Mouse (Mus musculus): Measurements from ENCODE around the gene Gse1. TPM values are rescaled to one million over a fixed set of nuclear protein-coding genes. Genes with fewer than 3 reads are reported as not detected.

The Gse1 gene
- total and polyA plus RNA-seq, 3 experiments = 23.6 to 128 (median 66.9) TPM

GRCm38 (mm10) chr8:120255406-120255987 is 27.2 kb downstream of the Gse1 start:
- DNase-seq (ENCODE audit: low read depth, low spot score) = no peak
- no peak for TF ChIP-seq USF1 (IDR thresholded peaks at IDR 0.05; ENCODE audit: low read depth, low read length)
- TF ChIP-seq POLR2A (IDR thresholded peaks at IDR 0.05; ENCODE audit: control insufficient read depth in 1 of 2, insufficient read depth in 1 of 2, low read depth in 1 of 2, low read length in 2 of 2, poor library complexity in 1 of 2) = no peak
- TF ChIP-seq CHD1 (IDR thresholded peaks at IDR 0.05; ENCODE audit: low read depth, low read length) = no peak
- TF ChIP-seq CHD2 (IDR thresholded peaks at IDR 0.05; ENCODE audit: low read length) = no peak
- no peak for TF ChIP-seq CTCF (IDR thresholded peaks at IDR 0.05 in 2 of 3, conservative IDR thresholded peaks at IDR 0.05 in 1 of 3; ENCODE audit: control insufficient read depth in 1 of 3, insufficient read depth in 1 of 3, low read depth in 2 of 3, low read length in 3 of 3, poor library complexity in 1 of 3, severe bottlenecking in 1 of 3)
- no peaks in the 10 kb centered on the region for H3K79me2 ChIP-seq (ENCODE audit: control insufficient read depth, insufficient read depth, low read length, poor library complexity)
- H3K4me3 ChIP-seq (ENCODE audit: control insufficient read depth in 1 of 2, insufficient read depth in 1 of 2, low read depth in 2 of 2, low read length in 2 of 2) = no peak overlapping the region
- H3K9ac ChIP-seq (ENCODE audit: control insufficient read depth, low read depth, low read length, poor library complexity, severe bottlenecking) = no peak overlapping the region
- no peaks in the 10 kb centered on the region for H3K4me1 ChIP-seq (ENCODE audit: control insufficient read depth in 1 of 2, insufficient read depth in 2 of 2, low read length in 2 of 2)
- H3K36me3 ChIP-seq (ENCODE audit: control insufficient read depth in 1 of 2, insufficient read depth in 2 of 2, low read length in 2 of 2) = no peaks in the 10 kb centered on the region
- peaks cover 3 to 21% of the 10 kb centered on the region in 2 experiments; a peak in 2 of 4 replicates for H3K27me3 ChIP-seq (ENCODE audit: control insufficient read depth in 1 of 2, insufficient read depth in 2 of 2, low read length in 2 of 2)
- no peak overlapping the region for H3K27ac ChIP-seq (ENCODE audit: control insufficient read depth, low read depth, low read length)
- H3K9me3 ChIP-seq (replicated peaks; ENCODE audit: insufficient read depth, low read length) = no peaks in the 10 kb centered on the region

- TF ChIP-seq ZC3H11A (IDR thresholded peaks at IDR 0.05; ENCODE audit: low read depth, low read length) (no peak), MYB (IDR thresholded peaks at IDR 0.05; ENCODE audit: low read depth, low read length) (no peak), SIN3A (IDR thresholded peaks at IDR 0.05; ENCODE audit: low read length) (no peak), TAL1 (IDR thresholded peaks at IDR 0.05; ENCODE audit: low read length) (no peak), GABPA (IDR thresholded peaks at IDR 0.05; ENCODE audit: low read depth, low read length) (no peak), ELF1 (IDR thresholded peaks at IDR 0.05; ENCODE audit: low read depth, low read length) (no peak), NELFE (IDR thresholded peaks at IDR 0.05; ENCODE audit: low read depth, low read length) (no peak), USF2 (IDR thresholded peaks at IDR 0.05; ENCODE audit: borderline replicate concordance in 1 of 2, insufficient read depth in 1 of 2, low read depth in 1 of 2, low read length in 2 of 2) (no peak), MAX (IDR thresholded peaks at IDR 0.05; ENCODE audit: low read length) (no peak), HCFC1 (IDR thresholded peaks at IDR 0.05; ENCODE audit: low read depth, low read length) (no peak), RAD21 (IDR thresholded peaks at IDR 0.05; ENCODE audit: low read depth, low read length) (no peak), USF1 (IDR thresholded peaks at IDR 0.05; ENCODE audit: low read depth, low read length) (no peak), E2F4 (IDR thresholded peaks at IDR 0.05; ENCODE audit: borderline replicate concordance, low read depth, low read length) (no peak), MEF2A (IDR thresholded peaks at IDR 0.05; ENCODE audit: extremely low read depth, insufficient replicate concordance, low read depth, low read length, poor library complexity, severe bottlenecking) (no peak), UBTF (IDR thresholded peaks at IDR 0.05; ENCODE audit: borderline replicate concordance, insufficient read depth, low read depth, low read length) (no peak), GATA1 (IDR thresholded peaks at IDR 0.05; ENCODE audit: low read depth, low read length) (no peak), POLR2A (IDR thresholded peaks at IDR 0.05; ENCODE audit: control insufficient read depth in 1 of 2, insufficient read depth in 1 of 2, low read depth in 1 of 2, low read length in 2 of 2, poor library complexity in 1 of 2) (no peak), MYC (IDR thresholded peaks at IDR 0.05; ENCODE audit: low read depth, low read length) (no peak), SMC3 (IDR thresholded peaks at IDR 0.05; ENCODE audit: low read depth, low read length) (no peak)
- Histone ChIP-seq H3K4me1 (ENCODE audit: control insufficient read depth in 1 of 2, insufficient read depth in 2 of 2, low read length in 2 of 2) (no peaks in the 10 kb centered on the region), H3K4me3 (ENCODE audit: control insufficient read depth in 1 of 2, insufficient read depth in 1 of 2, low read depth in 2 of 2, low read length in 2 of 2) (no peak overlapping the region), H3K9ac (ENCODE audit: control insufficient read depth, low read depth, low read length, poor library complexity, severe bottlenecking) (no peak overlapping the region), H3K79me2 (ENCODE audit: control insufficient read depth, insufficient read depth, low read length, poor library complexity) (no peaks in the 10 kb centered on the region), H3K27ac (ENCODE audit: control insufficient read depth, low read depth, low read length) (no peak overlapping the region), H3K27me3 (ENCODE audit: control insufficient read depth in 1 of 2, insufficient read depth in 2 of 2, low read length in 2 of 2) (peaks cover 2 to 17% of the 10 kb centered on the region in 2 experiments; a peak in 2 of 4 replicates), H3K9me3 (replicated peaks; ENCODE audit: insufficient read depth, low read length) (no peaks in the 10 kb centered on the region), H3K36me3 (ENCODE audit: control insufficient read depth in 1 of 2, insufficient read depth in 2 of 2, low read length in 2 of 2) (no peaks in the 10 kb centered on the region)
- no peak for DNase-seq (ENCODE audit: low read depth, low spot score)
Measured at GRCm38 (mm10) chr8:120256958-120257357, 28.7 kb downstream of the Gse1 start.

Measured in MEL (cell line).